Mouse (Mus musculus) bone marrow macrophage, adult 2 months (primary cell): ENCODE measurements at regions not wholly inside any gene's neighbourhood (a gene's known extent, or its start where the extent isn't known, plus 50 kb on each side); places are given as distances from the start of the nearest gene placed in this dataset.

ENCODE experiments used
- CTCF ChIP-seq: IDR thresholded peaks from 2 replicates; pipeline ENCODE4 v1.5.1; 2012; ENCODE audit warnings: low read depth, mild to moderate bottlenecking, low read length, moderate library complexity
- POLR2A ChIP-seq: IDR thresholded peaks from 2 replicates; pipeline ENCODE4 v1.6.1; 2012; ENCODE audit warnings: mild to moderate bottlenecking, low read depth, low read length, borderline replicate concordance

GRCm38 (mm10) chr15:93089347-93089746 lies 185.6 kb downstream of the Gxylt1 start:
- peak; percentile 40; the same call in 1 of the 2 replicates for TF ChIP-seq CTCF
- no peak for TF ChIP-seq POLR2A
